Mouse (Mus musculus) liver, embryonic 16.5 days (tissue): ENCODE data around the gene Dlg1. TPM values are rescaled to one million over a fixed set of nuclear protein-coding genes. Genes with fewer than 3 reads are reported as not detected.

Source experiments
- ATAC-seq: fragments of 200-750 bp; cut with Nextera tagmentation; 2 replicates; pipeline ENCODE4 v1.8.0; 2017; ENCODE audit warnings: low read depth, mild to moderate bottlenecking, moderate number of reproducible peaks, moderate library complexity
- H3K27ac ChIP-seq: fragments of 300-500 bp; sonication (generic); 2 replicates; pipeline ENCODE4 v1.5.1; 2014; ENCODE audit warnings: mild to moderate bottlenecking, low read length
- H3K27me3 ChIP-seq: fragments of 300-500 bp; sonication (generic); 2 replicates; pipeline ENCODE4 v1.6.1; 2014; ENCODE audit warnings: low read depth, low read length, mixed read lengths; ENCODE audit not compliant: control insufficient read depth, insufficient read depth
- H3K36me3 ChIP-seq: fragments of 300-500 bp; sonication (generic); 2 replicates; pipeline ENCODE4 v1.6.1; 2014; ENCODE audit warnings: mild to moderate bottlenecking; ENCODE audit not compliant: control insufficient read depth, insufficient read depth
- H3K4me1 ChIP-seq: fragments of 300-500 bp; sonication (generic); 2 replicates; pipeline ENCODE4 v1.6.1; 2014; ENCODE audit warnings: low read depth, low read length, mixed read lengths; ENCODE audit not compliant: control insufficient read depth
- H3K4me2 ChIP-seq: fragments of 300-500 bp; sonication (generic); 2 replicates; pipeline ENCODE4 v1.6.1; 2014; ENCODE audit warnings: low read depth, low read length, mixed read lengths
- H3K4me3 ChIP-seq: fragments of 300-500 bp; sonication (generic); 2 replicates; pipeline ENCODE4 v1.5.1; 2014; ENCODE audit warnings: low read depth, mild to moderate bottlenecking, low read length
- H3K9ac ChIP-seq: fragments of 300-500 bp; sonication (generic); 2 replicates; pipeline ENCODE4 v1.6.1; 2014; ENCODE audit warnings: low read depth, low read length
- H3K9me3 ChIP-seq: fragments of 300-500 bp; sonication (generic); replicated peaks from 2 replicates; pipeline ENCODE4 v1.6.1; 2016; ENCODE audit warnings: low read length; ENCODE audit not compliant: control insufficient read depth
- WGBS: fragments of 180-500 bp; shearing (Covaris S2); extraction: QIAGEN DNeasy Blood & Tissue Kit; methylation state at CpG from one replicate; pipeline ENCODE4 v1.1.7; 2014; ENCODE audit not compliant: insufficient replicate concordance; 5-methylcytosine and 5-hydroxymethylcytosine counted together
- polyA plus RNA-seq: library from polyadenylated mRNA; unstranded; fragments of >200 nt; fragmentation: Nextera tagmentation; extraction: Ambion mirVana; gene quantifications from 2 replicates; pipeline ENCODE4 v1.2.1, GENCODE M21; 2015

Dlg1 gene
- polyA plus RNA-seq, 1 experiment from 2014 or later = 6.7 TPM

- Histone ChIP-seq H3K4me1 (no peaks in the 10 kb centered on the region), H3K9me3 (no peaks in the 10 kb centered on the region), H3K36me3 (no peaks in the 10 kb centered on the region), H3K27ac (no peak overlapping the region), H3K27me3 (no peaks in the 10 kb centered on the region; the same call in 1 of the 2 replicates), H3K9ac (no peak overlapping the region), H3K4me2 (no peak overlapping the region), H3K4me3 (no peak overlapping the region)
- 58% methylated on average over 3 of the region's 3 CpGs for WGBS
- ATAC-seq = peak; percentile 30; the same call in 1 of the 2 replicates
Measured at GRCm38 (mm10) chr16:31651541-31651940, 11.7 kb upstream of the Dlg1 start.

- no peak overlapping the region for H3K9ac ChIP-seq
- H3K4me1 ChIP-seq = no peaks in the 10 kb centered on the region
- H3K9me3 ChIP-seq = no peaks in the 10 kb centered on the region
- H3K4me2 ChIP-seq = no peak overlapping the region
- H3K4me3 ChIP-seq = no peak overlapping the region
- H3K27me3 ChIP-seq = no peaks in the 10 kb centered on the region; the same call in 1 of the 2 replicates
- H3K27ac ChIP-seq = no peak overlapping the region
- H3K36me3 ChIP-seq = no peaks in the 10 kb centered on the region
- no peak for ATAC-seq
- 55% methylated on average over 9 of the region's 9 CpGs for WGBS
Measured at GRCm38 (mm10) chr16:31652115-31652843, 11.0 kb upstream of the Dlg1 start.

GRCm38 (mm10) chr16:31653616-31654015 lies 9.6 kb upstream of the Dlg1 start:
- no peak overlapping the region for H3K4me3 ChIP-seq
- H3K27ac ChIP-seq = no peak overlapping the region
- no peaks in the 10 kb centered on the region for H3K4me1 ChIP-seq
- no peak for ATAC-seq
- H3K9me3 ChIP-seq = no peaks in the 10 kb centered on the region
- H3K9ac ChIP-seq = no peak overlapping the region
- H3K27me3 ChIP-seq = no peaks in the 10 kb centered on the region; the same call in 1 of the 2 replicates
- no peak overlapping the region for H3K4me2 ChIP-seq
- WGBS = 69% methylated on average over 5 of the region's 5 CpGs
- no peaks in the 10 kb centered on the region for H3K36me3 ChIP-seq

GRCm38 (mm10) chr16:31654021-31654420 lies 9.2 kb upstream of the Dlg1 start:
- Histone ChIP-seq H3K27ac (no peak overlapping the region), H3K27me3 (no peaks in the 10 kb centered on the region; the same call in none of the 2 replicates), H3K4me2 (no peak overlapping the region), H3K4me1 (no peaks in the 10 kb centered on the region), H3K36me3 (no peaks in the 10 kb centered on the region), H3K9me3 (no peaks in the 10 kb centered on the region), H3K4me3 (no peak overlapping the region), H3K9ac (no peak overlapping the region)
- 74% methylated on average over 7 of the region's 7 CpGs for WGBS
- ATAC-seq = no peak

- Histone ChIP-seq H3K27ac (no peak overlapping the region), H3K4me2 (no peak overlapping the region), H3K9me3 (no peaks in the 10 kb centered on the region), H3K4me3 (no peak overlapping the region), H3K9ac (no peak overlapping the region), H3K36me3 (no peaks in the 10 kb centered on the region), H3K4me1 (no peaks in the 10 kb centered on the region), H3K27me3 (no peaks in the 10 kb centered on the region; the same call in none of the 2 replicates)
- 57% methylated on average over 2 of the region's 2 CpGs for WGBS
- no peak for ATAC-seq
Measured at GRCm38 (mm10) chr16:31655531-31655930, 7.7 kb upstream of the Dlg1 start.

- Histone ChIP-seq H3K36me3 (no peaks in the 10 kb centered on the region), H3K27me3 (peaks cover 7% of the 10 kb centered on the region), H3K4me1 (peaks cover 2% of the 10 kb centered on the region), H3K9ac (no peak overlapping the region), H3K27ac (no peak overlapping the region), H3K4me3 (no peak overlapping the region), H3K4me2 (no peak overlapping the region), H3K9me3 (no peaks in the 10 kb centered on the region)
- ATAC-seq = no peak
- WGBS = 21% methylated on average over 2 of the region's 2 CpGs
Measured at GRCm38 (mm10) chr16:31657502-31657901, 5.7 kb upstream of the Dlg1 start.

- Histone ChIP-seq H3K4me1 (peaks cover 11% of the 10 kb centered on the region), H3K27ac (no peak overlapping the region), H3K4me2 (no peak overlapping the region), H3K4me3 (no peak overlapping the region), H3K36me3 (no peaks in the 10 kb centered on the region), H3K9me3 (no peaks in the 10 kb centered on the region), H3K27me3 (peaks cover 7% of the 10 kb centered on the region), H3K9ac (no peak overlapping the region)
- 38% methylated on average over 6 of the region's 6 CpGs for WGBS
- ATAC-seq = no peak
Measured at GRCm38 (mm10) chr16:31658539-31659334, 4.5 kb upstream of the Dlg1 start.

- no peak overlapping the region for H3K27ac ChIP-seq
- no peaks in the 10 kb centered on the region for H3K36me3 ChIP-seq
- peaks cover 11% of the 10 kb centered on the region for H3K4me1 ChIP-seq
- no peak for ATAC-seq
- peaks cover 7% of the 10 kb centered on the region for H3K27me3 ChIP-seq
- no peak overlapping the region for H3K9ac ChIP-seq
- no peak overlapping the region for H3K4me2 ChIP-seq
- no peak overlapping the region for H3K4me3 ChIP-seq
- WGBS = 21% methylated on average over 5 of the region's 5 CpGs
- no peaks in the 10 kb centered on the region for H3K9me3 ChIP-seq
Measured at GRCm38 (mm10) chr16:31659453-31659852, 3.8 kb upstream of the Dlg1 start.
